Mouse (Mus musculus) forebrain, embryonic 13.5 days (tissue): ENCODE data around the gene Sat1. TPM values are rescaled to one million over a fixed set of nuclear protein-coding genes. Genes with fewer than 3 reads are reported as not detected.
"Not testable (repeated sequence)": the region's sequence is repeated elsewhere in the genome, so short reads cannot be mapped to it uniquely, and the experiment has no call there.

Experiments used
- ATAC-seq: fragments of 200-750 bp; cut with Nextera tagmentation; 2 replicates; pipeline ENCODE4 v1.8.0; 2017
- H3K27ac ChIP-seq: fragments of 300-500 bp; sonication (generic); 2 replicates; pipeline ENCODE4 v1.5.1; 2015; ENCODE audit warnings: inconsistent platforms, mild to moderate bottlenecking, moderate library complexity
- H3K27me3 ChIP-seq: fragments of 300-500 bp; sonication (generic); 2 replicates; pipeline ENCODE4 v1.6.1; 2015; ENCODE audit warnings: mild to moderate bottlenecking, inconsistent platforms
- H3K36me3 ChIP-seq: fragments of 300-500 bp; sonication (generic); 2 replicates; pipeline ENCODE4 v1.6.1; 2015; ENCODE audit warnings: mild to moderate bottlenecking, inconsistent platforms; ENCODE audit not compliant: poor library complexity, severe bottlenecking
- H3K4me1 ChIP-seq: fragments of 300-500 bp; sonication (generic); 2 replicates; pipeline ENCODE4 v1.6.1; 2015; ENCODE audit warnings: inconsistent platforms
- H3K4me2 ChIP-seq: fragments of 300-500 bp; sonication (generic); 2 replicates; pipeline ENCODE4 v1.6.1; 2015; ENCODE audit warnings: inconsistent platforms, mild to moderate bottlenecking, moderate library complexity
- H3K4me3 ChIP-seq: fragments of 300-500 bp; sonication (generic); 2 replicates; pipeline ENCODE4 v1.5.1; 2015; ENCODE audit warnings: mild to moderate bottlenecking, inconsistent platforms
- H3K9ac ChIP-seq: fragments of 300-500 bp; sonication (generic); 2 replicates; pipeline ENCODE4 v1.6.1; 2015; ENCODE audit warnings: mild to moderate bottlenecking, inconsistent platforms
- H3K9me3 ChIP-seq: fragments of 300-500 bp; sonication (generic); replicated peaks from 2 replicates; pipeline ENCODE4 v1.6.1; 2016; ENCODE audit warnings: inconsistent platforms
- WGBS: fragments of 180-500 bp; shearing (Covaris S2); methylation state at CpG from one replicate; pipeline ENCODE4 v1.1.7; 2015; 5-methylcytosine and 5-hydroxymethylcytosine counted together
- polyA plus RNA-seq: library from polyadenylated mRNA; unstranded; fragments of >200 nt; fragmentation: Nextera tagmentation; extraction: Ambion mirVana; gene quantifications from 2 replicates; pipeline ENCODE4 v1.2.1, GENCODE M21; 2015

Gene Sat1
- polyA plus RNA-seq: 57.8 and 64.3 TPM in 2 replicates

GRCm38 (mm10) chrX:155216271-155216670 is at the start of gene Sat1:
Gene Sat1 (minus strand): TSS chrX:155216449.
- Histone ChIP-seq H3K9ac (peak within 1 kb of the TSS; percentile 57), H3K27me3 (no peaks in the 10 kb centered on the region), H3K4me1 (0 out of 2 replicates have a peak, but pooled peaks cover 3% of the 10 kb centered on the region), H3K36me3 (no peaks in the 10 kb centered on the region), H3K4me2 (peak within 1 kb of the TSS; percentile 59), H3K27ac (no peak within 1 kb of the TSS), H3K4me3 (peak within 1 kb of the TSS; percentile 43), H3K9me3 (no peaks in the 10 kb centered on the region)
- WGBS: 16% methylated on average over 26 of the region's 26 CpGs
- ATAC-seq: peak; percentile 98

DNA sequence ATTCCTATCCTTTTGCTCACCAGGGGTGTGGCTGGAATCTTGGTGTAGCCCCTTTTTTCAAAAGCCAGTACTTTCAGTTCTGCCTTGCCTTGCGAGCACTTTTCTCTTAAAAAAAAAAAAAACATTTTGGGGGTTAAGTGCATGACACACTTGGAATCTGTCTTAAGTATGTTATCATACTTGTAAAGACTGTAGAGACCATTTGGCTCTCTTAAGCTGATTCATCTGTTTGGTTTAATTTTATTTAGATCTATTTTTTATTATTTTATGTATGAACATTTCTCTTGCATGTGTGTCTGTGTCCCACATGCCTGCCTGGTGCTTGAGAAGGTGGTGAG is 46.6 kb upstream of the Sat1 start:
- H3K9me3 ChIP-seq: no peaks in the 10 kb centered on the region
- ATAC-seq: no peak
- WGBS: 41% methylated on average over 1 of the region's 1 CpGs

GRCm38 (mm10) chrX:155262235-155262914 is 46.1 kb upstream of the Sat1 start, which contains the start of gene Acot9:
Gene Acot9 (plus strand): TSS chrX:155262443.
- peak within 1 kb of the TSS; percentile 47 for H3K4me3 ChIP-seq
- H3K9me3 ChIP-seq: no peaks in the 10 kb centered on the region
- H3K27me3 ChIP-seq: no peaks in the 10 kb centered on the region
- H3K27ac ChIP-seq: no peak within 1 kb of the TSS
- peak within 1 kb of the TSS; percentile 53 for H3K9ac ChIP-seq
- no peaks in the 10 kb centered on the region for H3K36me3 ChIP-seq
- WGBS: 20% methylated on average over 35 of the region's 37 CpGs
- peak; percentile 99 for ATAC-seq
- no peaks in the 10 kb centered on the region for H3K4me1 ChIP-seq
- H3K4me2 ChIP-seq: peak within 1 kb of the TSS; percentile 59

More for the DNA sequence above, 46.6 kb upstream of the Sat1 start:
- Histone ChIP-seq H3K4me3 (peak overlapping the region; percentile 47), H3K27ac (no peak overlapping the region), H3K27me3 (no peaks in the 10 kb centered on the region), H3K36me3 (no peaks in the 10 kb centered on the region), H3K4me2 (peak overlapping the region; percentile 59), H3K4me1 (no peaks in the 10 kb centered on the region), H3K9ac (no peak overlapping the region)

GRCm38 (mm10) chrX:155256856-155257255 is 40.6 kb upstream of the Sat1 start:
- ATAC-seq: no peak
- H3K27ac ChIP-seq: no peak overlapping the region
- no peaks in the 10 kb centered on the region for H3K4me1 ChIP-seq
- no peaks in the 10 kb centered on the region for H3K36me3 ChIP-seq
- H3K9ac ChIP-seq: no peak overlapping the region
- no peaks in the 10 kb centered on the region for H3K9me3 ChIP-seq
- no peak overlapping the region for H3K4me2 ChIP-seq
- H3K4me3 ChIP-seq: no peak overlapping the region
- no peaks in the 10 kb centered on the region for H3K27me3 ChIP-seq

DNA sequence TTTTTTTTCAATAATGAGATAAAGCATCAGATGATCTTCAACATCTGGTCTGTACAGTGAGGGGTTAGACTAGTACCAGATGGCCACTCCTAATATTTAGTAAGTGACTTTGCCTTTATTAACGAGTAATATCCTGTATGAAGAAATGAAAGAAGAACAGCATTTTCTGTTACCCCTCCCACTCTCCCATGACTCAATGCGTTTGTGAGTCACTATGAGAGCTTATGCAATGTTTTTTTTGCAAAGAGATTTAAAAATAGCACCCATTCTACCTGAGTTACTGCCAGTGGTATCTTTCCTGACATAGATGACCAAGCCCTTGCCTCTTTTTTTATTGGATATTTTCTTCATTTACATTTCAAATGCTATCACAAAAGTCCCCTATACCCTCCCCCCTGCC is 2.0 kb upstream of the Sat1 start:
- Histone ChIP-seq H3K4me3 (no peak overlapping the region), H3K9ac (no peak overlapping the region), H3K27me3 (no peaks in the 10 kb centered on the region), H3K4me2 (no peak overlapping the region), H3K27ac (no peak overlapping the region), H3K36me3 (no peaks in the 10 kb centered on the region), H3K9me3 (no peaks in the 10 kb centered on the region), H3K4me1 (0 out of 2 replicates have a peak, but pooled peaks cover 3% of the 10 kb centered on the region)
- no peak for ATAC-seq
- WGBS: 76% methylated on average over 2 of the region's 2 CpGs

DNA sequence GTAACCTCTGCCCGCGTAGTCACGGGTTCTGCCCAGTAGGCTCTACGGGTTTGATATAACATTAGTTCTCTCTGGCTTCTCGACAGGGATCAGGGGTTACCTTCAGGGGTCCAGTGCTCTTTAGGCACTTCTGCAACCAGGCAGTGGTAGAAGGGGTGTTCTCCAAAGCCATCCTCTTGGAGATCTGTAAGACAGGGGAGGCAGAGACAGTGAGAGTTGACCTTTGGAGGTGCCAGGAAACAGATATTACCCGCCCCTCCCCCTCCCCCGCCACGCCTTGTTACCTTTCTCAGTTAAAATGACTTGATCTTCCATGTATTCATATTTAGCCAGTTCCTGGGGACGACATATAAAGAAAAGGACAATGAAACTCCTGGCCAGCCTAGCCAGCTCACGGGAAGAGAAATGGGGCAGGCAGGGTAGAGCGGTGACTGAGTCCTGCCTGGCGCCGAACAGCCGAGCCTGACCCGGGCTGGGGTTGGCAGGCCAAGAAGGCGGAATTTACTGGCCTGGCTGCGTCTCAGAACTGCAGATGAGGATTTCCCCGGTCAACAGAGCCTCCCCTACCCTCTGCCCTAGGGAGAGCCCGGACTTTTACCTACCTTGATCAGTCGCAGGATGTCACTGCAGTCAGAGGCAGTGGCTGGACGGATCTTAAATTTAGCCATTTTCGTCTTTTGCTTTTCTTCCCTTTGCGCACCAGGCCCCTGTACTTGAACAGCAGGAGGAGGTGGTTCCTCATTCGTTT is 574 bp downstream of the Sat1 start:
- H3K4me1 ChIP-seq: 0 out of 2 replicates have a peak, but pooled peaks cover 3% of the 10 kb centered on the region
- peak; percentile 77 for ATAC-seq
- no peaks in the 10 kb centered on the region for H3K9me3 ChIP-seq
- H3K27ac ChIP-seq: no peak overlapping the region
- no peaks in the 10 kb centered on the region for H3K36me3 ChIP-seq
- peak overlapping the region; percentile 59 for H3K4me2 ChIP-seq
- peak overlapping the region; percentile 57 for H3K9ac ChIP-seq
- WGBS: 29% methylated on average over 23 of the region's 24 CpGs
- peak overlapping the region; percentile 43 for H3K4me3 ChIP-seq
- H3K27me3 ChIP-seq: no peaks in the 10 kb centered on the region

DNA sequence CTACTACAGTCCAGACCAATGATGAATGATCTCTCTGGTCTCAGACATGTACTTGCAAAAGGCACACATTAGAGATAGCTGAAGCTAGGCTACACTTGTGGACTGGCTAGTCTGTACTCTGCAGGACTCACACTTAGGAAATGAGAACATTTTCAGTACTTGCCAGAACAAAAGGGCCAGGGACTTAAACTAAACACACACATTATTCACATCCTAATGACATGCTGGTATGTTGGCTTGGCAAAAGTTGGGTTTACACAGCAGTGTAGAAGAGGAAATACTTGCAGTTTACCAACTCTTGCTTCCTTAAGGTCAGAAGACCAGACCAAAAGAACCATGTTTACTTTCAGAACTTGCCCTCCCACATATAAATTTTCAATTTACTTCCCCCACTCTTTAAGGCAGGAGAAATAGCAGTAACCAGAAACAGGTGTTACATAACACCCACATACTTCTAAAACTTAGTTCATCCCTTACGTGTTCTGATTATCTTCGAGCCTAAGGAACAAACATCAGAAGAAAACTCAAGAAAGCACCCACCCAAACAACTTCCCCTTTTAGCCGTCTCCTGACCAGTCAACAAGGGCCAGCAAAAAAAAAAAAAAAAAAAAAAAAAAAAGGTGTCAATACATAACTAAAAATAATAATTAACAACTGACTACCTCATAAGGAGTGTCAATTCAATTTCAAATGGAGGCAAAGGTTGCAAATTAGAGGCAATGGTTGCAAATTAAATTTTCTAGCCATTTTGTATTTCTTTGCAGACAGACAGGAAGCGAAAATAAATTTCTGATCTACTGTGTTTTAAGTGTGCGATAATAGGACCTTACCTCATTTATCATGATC is 1.7 kb downstream of the Sat1 start:
- no peak overlapping the region for H3K9ac ChIP-seq
- 0 out of 2 replicates have a peak, but pooled peaks cover 3% of the 10 kb centered on the region for H3K4me1 ChIP-seq
- no peak for ATAC-seq
- no peaks in the 10 kb centered on the region for H3K27me3 ChIP-seq
- no peak overlapping the region for H3K4me2 ChIP-seq
- H3K36me3 ChIP-seq: no peaks in the 10 kb centered on the region
- no peak overlapping the region for H3K27ac ChIP-seq
- H3K9me3 ChIP-seq: no peaks in the 10 kb centered on the region
- H3K4me3 ChIP-seq: no peak overlapping the region
- WGBS: 91% methylated on average over 5 of the region's 5 CpGs

DNA sequence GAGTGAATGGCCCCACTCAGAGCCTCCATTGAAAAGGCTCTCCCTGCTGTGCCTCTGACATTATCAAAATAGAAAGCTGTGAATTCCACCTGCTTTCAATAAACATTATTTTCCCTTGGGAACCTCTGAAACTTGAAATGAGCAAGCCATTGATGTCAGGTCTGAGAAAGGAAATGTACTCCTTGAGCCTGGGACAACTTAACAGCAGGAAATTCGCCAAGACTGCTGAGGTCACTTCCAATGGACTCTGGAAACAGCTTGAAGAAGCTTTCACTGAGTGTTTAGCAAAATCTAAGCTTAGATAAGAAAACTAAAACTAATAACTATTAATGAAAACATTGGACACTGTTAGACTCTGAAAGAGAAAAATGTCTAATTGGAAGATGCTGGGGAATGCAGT is 7.6 kb downstream of the Sat1 start:
- Histone ChIP-seq H3K4me2 (no peak overlapping the region), H3K4me1 (no peaks in the 10 kb centered on the region), H3K4me3 (no peak overlapping the region), H3K9me3 (no peaks in the 10 kb centered on the region), H3K9ac (no peak overlapping the region), H3K36me3 (no peaks in the 10 kb centered on the region), H3K27me3 (no peaks in the 10 kb centered on the region), H3K27ac (no peak overlapping the region)
- WGBS: 10% methylated on average over 1 of the region's 1 CpGs
- no peak for ATAC-seq

- H3K9ac ChIP-seq, H3K4me2 ChIP-seq, H3K4me3 ChIP-seq, H3K9me3 ChIP-seq, H3K36me3 ChIP-seq, H3K27me3 ChIP-seq, H3K27ac ChIP-seq, H3K4me1 ChIP-seq, ATAC-seq: not testable (repeated sequence)
- 69% methylated on average over 2 of the region's 2 CpGs for WGBS
These were observed 10.8 kb downstream of the Sat1 start for GRCm38 (mm10) chrX:155205436-155205835.

GRCm38 (mm10) chrX:155202406-155203305 is 13.6 kb downstream of the Sat1 start:
- Histone ChIP-seq H3K4me3 (no peak overlapping the region), H3K4me2 (no peak overlapping the region), H3K9me3 (no peaks in the 10 kb centered on the region), H3K4me1 (no peaks in the 10 kb centered on the region), H3K27ac (no peak overlapping the region), H3K36me3 (no peaks in the 10 kb centered on the region), H3K9ac (no peak overlapping the region), H3K27me3 (no peaks in the 10 kb centered on the region)
- no peak for ATAC-seq
- WGBS: 62% methylated on average over 2 of the region's 2 CpGs

DNA sequence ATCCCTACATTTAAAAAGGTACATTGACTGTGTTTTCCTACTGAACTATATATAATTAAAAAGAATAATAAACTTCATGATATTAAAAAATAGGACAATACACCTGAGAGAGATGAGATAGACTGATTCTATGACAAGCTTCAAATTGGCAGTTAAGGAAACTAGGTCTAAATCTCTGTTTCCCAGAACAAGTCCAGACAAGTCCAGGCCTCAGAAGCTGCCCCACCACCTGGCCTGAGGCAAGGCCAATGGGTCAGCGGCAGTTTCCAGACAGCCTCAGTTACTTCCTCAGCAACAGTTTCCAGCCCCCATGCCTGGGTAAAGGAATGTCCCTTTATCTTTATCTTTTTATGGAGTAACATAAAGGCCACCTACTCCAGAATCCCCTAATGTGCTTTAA is 14.4 kb downstream of the Sat1 start:
- no peak for ATAC-seq

More for the DNA sequence above, 14.4 kb downstream of the Sat1 start:
- no peak overlapping the region for H3K27ac ChIP-seq
- H3K27me3 ChIP-seq: no peaks in the 10 kb centered on the region
- no peak overlapping the region for H3K4me3 ChIP-seq
- no peak overlapping the region for H3K9ac ChIP-seq
- no peaks in the 10 kb centered on the region for H3K4me1 ChIP-seq
- no peaks in the 10 kb centered on the region for H3K36me3 ChIP-seq
- no peak overlapping the region for H3K4me2 ChIP-seq
- H3K9me3 ChIP-seq: no peaks in the 10 kb centered on the region
- 95% methylated on average over 1 of the region's 1 CpGs for WGBS
